Mouse (Mus musculus): Measurements from ENCODE around the gene Igsf8.

DNA sequence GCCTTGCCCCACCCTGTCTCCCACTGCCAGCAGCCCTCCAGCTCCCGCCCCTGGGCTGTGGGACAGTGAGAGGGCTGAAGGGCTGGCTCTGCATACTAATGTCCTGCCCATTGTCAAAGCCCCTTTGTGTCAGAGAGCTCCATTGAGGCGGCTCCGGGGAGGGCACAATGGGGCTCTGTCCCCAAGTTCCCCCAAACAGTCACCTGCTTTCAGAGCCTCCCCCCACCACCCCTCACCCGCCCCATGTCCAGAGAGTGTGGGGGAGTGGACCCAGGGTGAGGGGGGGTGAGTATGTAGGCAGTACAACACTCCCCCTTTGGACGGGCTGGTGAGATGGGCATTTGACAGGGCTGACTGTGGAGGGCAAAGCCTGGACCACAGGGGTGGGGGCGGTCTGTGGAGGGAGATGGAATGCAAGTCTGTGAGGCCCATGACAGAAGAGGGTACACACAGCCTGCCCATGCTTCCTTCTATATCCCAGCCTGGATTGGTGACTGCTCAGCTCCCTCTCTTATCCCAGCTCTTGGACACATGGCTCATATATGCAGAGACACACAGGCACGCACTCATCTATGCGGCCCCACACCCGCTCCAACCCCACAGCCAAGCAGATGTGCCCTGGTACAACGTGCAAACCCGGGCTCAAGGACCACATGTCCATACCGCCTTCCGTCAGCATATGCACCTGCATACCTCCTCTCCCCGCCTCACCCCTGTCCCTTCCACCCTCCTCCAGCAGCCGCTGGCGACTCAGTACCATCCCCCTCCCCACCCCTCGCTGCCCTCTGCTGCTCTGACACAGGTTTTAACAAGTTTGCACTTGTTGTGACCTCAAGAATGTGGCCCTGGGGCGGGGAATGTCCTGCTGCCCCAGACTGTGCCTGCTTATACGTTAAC is 88.7 kb downstream of the Igsf8 start:
- TF ChIP-seq POLR2A (IDR thresholded peaks at IDR 0.05; ENCODE audit: low read depth, low read length), result no peak
- no peak for TF ChIP-seq CTCF (IDR thresholded peaks at IDR 0.05; ENCODE audit: extremely low read depth, insufficient read depth, insufficient read length, insufficient replicate concordance)
